Mouse (Mus musculus) embryo, embryonic 10.5 days (tissue): Measurements from ENCODE around the gene Tmc3.

Experiments
- DNase-seq: peaks from one replicate; pipeline ENCODE4 v3.0.0-alpha.2; 2015; ENCODE audit warnings: low spot score

The Tmc3 gene

GRCm38 (mm10) chr7:83598997-83599912 lies 14.5 kb downstream of the Tmc3 start:
- DNase-seq, result no peak

- peak; percentile 65 for DNase-seq
Observed at GRCm38 (mm10) chr7:83599913-83600286, 15.2 kb downstream of the Tmc3 start.

GRCm38 (mm10) chr7:83604180-83604944 lies 19.6 kb downstream of the Tmc3 start:
- DNase-seq, result peak; percentile 6

GRCm38 (mm10) chr7:83606796-83607195 lies 22.1 kb downstream of the Tmc3 start:
- no peak for DNase-seq

GRCm38 (mm10) chr7:83609891-83610290 lies 25.2 kb downstream of the Tmc3 start:
- no peak for DNase-seq

- DNase-seq, result no peak
Observed at GRCm38 (mm10) chr7:83611886-83612285, 27.2 kb downstream of the Tmc3 start.

GRCm38 (mm10) chr7:83615272-83615671 lies 30.5 kb downstream of the Tmc3 start:
- no peak for DNase-seq

GRCm38 (mm10) chr7:83615815-83616214 lies 31.1 kb downstream of the Tmc3 start:
- no peak for DNase-seq

GRCm38 (mm10) chr7:83616268-83616667 lies 31.5 kb downstream of the Tmc3 start:
- no peak for DNase-seq

- no peak for DNase-seq
Observed at GRCm38 (mm10) chr7:83618709-83619108, 34.0 kb downstream of the Tmc3 start.

- DNase-seq, result no peak
Observed at GRCm38 (mm10) chr7:83622582-83622981, 37.9 kb downstream of the Tmc3 start.

- no peak for DNase-seq
Observed at GRCm38 (mm10) chr7:83624065-83624464, 39.3 kb downstream of the Tmc3 start.

- no peak for DNase-seq
Observed at GRCm38 (mm10) chr7:83626557-83627257, 42.0 kb downstream of the Tmc3 start.

- DNase-seq, result no peak
Observed at GRCm38 (mm10) chr7:83627369-83627768, 42.6 kb downstream of the Tmc3 start.

GRCm38 (mm10) chr7:83631073-83631827 lies 46.5 kb downstream of the Tmc3 start:
- no peak for DNase-seq

- DNase-seq, result peak; percentile 96
Observed at GRCm38 (mm10) chr7:83631828-83632681, 47.3 kb downstream of the Tmc3 start, which contains the start of gene Stard5. Gene Stard5, plus strand, starts transcription at chr7:83631959.

GRCm38 (mm10) chr7:83632682-83633120 lies 48.0 kb downstream of the Tmc3 start:
- DNase-seq, result no peak

- no peak for DNase-seq
Observed at GRCm38 (mm10) chr7:83633856-83634255, 49.1 kb downstream of the Tmc3 start.

GRCm38 (mm10) chr7:83635726-83636125 lies 51.0 kb downstream of the Tmc3 start:
- DNase-seq, result no peak

GRCm38 (mm10) chr7:83636425-83636824 lies 51.7 kb downstream of the Tmc3 start:
- DNase-seq, result no peak
